Mouse (Mus musculus) CH12.LX (cell line): ENCODE results near the gene Grcc10. TPM values are rescaled to one million over a fixed set of nuclear protein-coding genes. Genes with fewer than 3 reads are reported as not detected.

Experiments
- DNase-seq: peaks from one replicate; pipeline ENCODE4 v3.0.0-alpha.2; 2013; ENCODE audit errors: extremely low read depth
- H3K27ac ChIP-seq: 2 replicates; pipeline ENCODE4 v1.5.1; 2012; ENCODE audit warnings: low read depth, mild to moderate bottlenecking, control low read depth, moderate library complexity; ENCODE audit not compliant: insufficient read depth
- H3K27me3 ChIP-seq: replicated peaks from 2 replicates; pipeline ENCODE3; 2012; ENCODE audit warnings: inconsistent platforms
- H3K36me3 ChIP-seq, 2 experiments: replicated peaks in 1 of 2; 2 replicates each; pipeline versions ENCODE3 to v1.6.1; 2012; ENCODE audit warnings: inconsistent platforms in 1 of 2, low read length in 1 of 2, mild to moderate bottlenecking in 1 of 2, mixed read lengths in 1 of 2, moderate library complexity in 1 of 2; ENCODE audit not compliant: control insufficient read depth in 1 of 2, insufficient read depth in 1 of 2
- H3K4me1 ChIP-seq, 2 experiments: 2 replicates each; pipeline ENCODE4 v1.6.1; 2012; ENCODE audit warnings: inconsistent platforms in 1 of 2, moderate library complexity in 1 of 2; ENCODE audit not compliant: insufficient read depth in 2 of 2, control insufficient read depth in 1 of 2
- H3K4me2 ChIP-seq: 2 replicates; pipeline ENCODE4 v1.6.1; 2012; ENCODE audit warnings: low read depth, mild to moderate bottlenecking, control low read depth; ENCODE audit not compliant: poor library complexity, insufficient read depth, severe bottlenecking
- H3K4me3 ChIP-seq, 3 experiments: fragments of 150-350 bp in 1 of 3; sonication (generic) in 1 of 3; replicated peaks in 1 of 3; 2 replicates each; pipeline versions ENCODE3 to v1.5.1; 2011 to 2012; ENCODE audit warnings: low read depth in 2 of 3, low read length in 2 of 3, mild to moderate bottlenecking in 2 of 3, moderate library complexity in 2 of 3, control low read depth in 1 of 3, improper control_type of control experiment in 1 of 3, inconsistent platforms in 1 of 3, mixed read lengths in 1 of 3; ENCODE audit not compliant: poor library complexity in 1 of 3
- H3K79me2 ChIP-seq: replicated peaks from 2 replicates; pipeline ENCODE4 v1.6.1; 2012; ENCODE audit warnings: mild to moderate bottlenecking, moderate library complexity; ENCODE audit not compliant: control insufficient read depth, poor library complexity, insufficient read depth, severe bottlenecking; ENCODE audit errors: extremely low read depth
- H3K9ac ChIP-seq: 2 replicates; pipeline ENCODE4 v1.6.1; 2012; ENCODE audit warnings: low read depth, mild to moderate bottlenecking, control low read depth, moderate library complexity; ENCODE audit not compliant: insufficient read depth
- H3K9me3 ChIP-seq: replicated peaks from 2 replicates; pipeline ENCODE3; 2012; ENCODE audit warnings: low read length, inconsistent platforms, mixed read lengths
- BHLHE40 ChIP-seq: IDR thresholded peaks from 2 replicates; pipeline ENCODE4 v1.6.1; 2011; ENCODE audit warnings: mild to moderate bottlenecking, low read depth, low read length, improper control_type of control experiment
- CHD2 ChIP-seq: IDR thresholded peaks from 2 replicates; pipeline ENCODE4 v1.6.1; 2011; ENCODE audit warnings: low read length, improper control_type of control experiment
- ELF1 ChIP-seq: IDR thresholded peaks from 2 replicates; pipeline ENCODE4 v1.6.1; 2014; ENCODE audit warnings: low read depth, mild to moderate bottlenecking, inconsistent platforms, low read length, improper control_type of control experiment
- EP300 ChIP-seq: IDR thresholded peaks from 2 replicates; pipeline ENCODE4 v1.6.1; 2011; ENCODE audit warnings: low read length, improper control_type of control experiment
- ETS1 ChIP-seq: conservative IDR thresholded peaks from 2 replicates; pipeline ENCODE4 v1.6.1; 2012; ENCODE audit warnings: low read depth, mild to moderate bottlenecking, inconsistent platforms, low read length, improper control_type of control experiment, moderate library complexity
- GABPA ChIP-seq: IDR thresholded peaks from 2 replicates; pipeline ENCODE4 v1.6.1; 2012; ENCODE audit warnings: low read depth, low read length, improper control_type of control experiment, inconsistent platforms; ENCODE audit not compliant: insufficient replicate concordance
- HCFC1 ChIP-seq: IDR thresholded peaks from 2 replicates; pipeline ENCODE4 v1.6.1; 2012; ENCODE audit warnings: low read depth, mild to moderate bottlenecking, inconsistent platforms, low read length, improper control_type of control experiment
- IRF4 ChIP-seq: IDR thresholded peaks from 2 replicates; pipeline ENCODE4 v1.6.1; 2014; ENCODE audit warnings: low read depth, mild to moderate bottlenecking, inconsistent platforms, low read length, improper control_type of control experiment
- JUN ChIP-seq: IDR thresholded peaks from 2 replicates; pipeline ENCODE4 v1.6.1; 2011; ENCODE audit warnings: low read depth, mild to moderate bottlenecking, low read length, improper control_type of control experiment, moderate library complexity; ENCODE audit not compliant: insufficient read depth
- JUND ChIP-seq: conservative IDR thresholded peaks from 2 replicates; pipeline ENCODE4 v1.6.1; 2011; ENCODE audit warnings: low read depth, low read length, improper control_type of control experiment
- MAFK ChIP-seq: IDR thresholded peaks from 2 replicates; pipeline ENCODE4 v1.6.1; 2011; ENCODE audit warnings: low read length, improper control_type of control experiment; ENCODE audit not compliant: insufficient replicate concordance
- MAX ChIP-seq: IDR thresholded peaks from 2 replicates; pipeline ENCODE4 v1.6.1; 2011; ENCODE audit warnings: low read length, improper control_type of control experiment
- MAZ ChIP-seq: IDR thresholded peaks from 2 replicates; pipeline ENCODE4 v1.6.1; 2012; ENCODE audit warnings: low read depth, mild to moderate bottlenecking, inconsistent platforms, low read length, improper control_type of control experiment, moderate library complexity
- MEF2A ChIP-seq: IDR thresholded peaks from 2 replicates; pipeline ENCODE4 v1.6.1; 2014; ENCODE audit warnings: low read depth, mild to moderate bottlenecking, inconsistent platforms, low read length, improper control_type of control experiment, borderline replicate concordance
- MXI1 ChIP-seq: IDR thresholded peaks from 2 replicates; pipeline ENCODE4 v1.6.1; 2011; ENCODE audit warnings: mild to moderate bottlenecking, low read depth, low read length, improper control_type of control experiment
- MYC ChIP-seq: IDR thresholded peaks from 2 replicates; pipeline ENCODE4 v1.6.1; 2011; ENCODE audit warnings: low read depth, mild to moderate bottlenecking, improper control_type of control experiment, low read length
- NELFE ChIP-seq: IDR thresholded peaks from 2 replicates; pipeline ENCODE4 v1.6.1; 2011; ENCODE audit warnings: low read depth, low read length, improper control_type of control experiment
- PAX5 ChIP-seq: IDR thresholded peaks from 2 replicates; pipeline ENCODE4 v1.6.1; 2012; ENCODE audit warnings: low read length, inconsistent platforms, mixed read lengths
- POLR2A ChIP-seq: IDR thresholded peaks from 2 replicates; pipeline ENCODE4 v1.6.1; 2011; ENCODE audit warnings: low read depth, mild to moderate bottlenecking, improper control_type of control experiment, low read length
- POLR2AphosphoS2 ChIP-seq: IDR thresholded peaks from 2 replicates; pipeline ENCODE4 v1.6.1; 2011; ENCODE audit warnings: low read depth, low read length, improper control_type of control experiment
- RAD21 ChIP-seq: IDR thresholded peaks from 2 replicates; pipeline ENCODE4 v1.6.1; 2011; ENCODE audit warnings: low read depth, mild to moderate bottlenecking, low read length, improper control_type of control experiment, moderate library complexity
- RCOR1 ChIP-seq: conservative IDR thresholded peaks from 2 replicates; pipeline ENCODE4 v1.6.1; 2012; ENCODE audit warnings: low read depth, mild to moderate bottlenecking, inconsistent platforms, low read length, improper control_type of control experiment
- SIN3A ChIP-seq: IDR thresholded peaks from 2 replicates; pipeline ENCODE4 v1.6.1; 2012; ENCODE audit warnings: low read length, improper control_type of control experiment, inconsistent platforms
- SMC3 ChIP-seq: IDR thresholded peaks from 2 replicates; pipeline ENCODE4 v1.6.1; 2011; ENCODE audit warnings: low read depth, low read length, improper control_type of control experiment
- TBP ChIP-seq: conservative IDR thresholded peaks from 2 replicates; pipeline ENCODE4 v1.6.1; 2011; ENCODE audit warnings: low read depth, low read length, improper control_type of control experiment
- TCF12 ChIP-seq: IDR thresholded peaks from 2 replicates; pipeline ENCODE4 v1.6.1; 2014; ENCODE audit warnings: low read depth, mild to moderate bottlenecking, inconsistent platforms, low read length, improper control_type of control experiment
- USF2 ChIP-seq: conservative IDR thresholded peaks from 2 replicates; pipeline ENCODE4 v1.6.1; 2011; ENCODE audit warnings: low read depth, low read length, improper control_type of control experiment
- ZC3H11A ChIP-seq: IDR thresholded peaks from 2 replicates; pipeline ENCODE4 v1.6.1; 2012; ENCODE audit warnings: low read depth, mild to moderate bottlenecking, inconsistent platforms, low read length, improper control_type of control experiment
- ZKSCAN1 ChIP-seq: IDR thresholded peaks from 2 replicates; pipeline ENCODE4 v1.6.1; 2012; ENCODE audit warnings: low read depth, inconsistent platforms, low read length, improper control_type of control experiment, borderline replicate concordance
- ZNF384 ChIP-seq: IDR thresholded peaks from 2 replicates; pipeline ENCODE4 v1.6.1; 2012; ENCODE audit warnings: low read depth, low read length, improper control_type of control experiment, inconsistent platforms
- dilution Hi-C: fragments of 300-500 bp; cut with MboI; formaldehyde crosslinking; loops from 2 replicates; pipeline ENCODE4 v1.14.3; 2020; ENCODE audit warnings: low sequenced_read_pairs; ENCODE audit not compliant: extremely low pct_unique_long_range_greater_than_20kb, extremely low pct_ligation_motif_present
- in situ Hi-C: fragments of 300-500 bp; cut with MboI; formaldehyde crosslinking; loops from 3 replicates; pipeline ENCODE4 v1.14.3; 2019; ENCODE audit warnings: low sequenced_read_pairs, low pct_ligation_motif_present, low pct_unique_long_range_greater_than_20kb, mixed read lengths
- polyA plus RNA-seq: library from polyadenylated mRNA; unstranded; fragments of >175 nt; gene quantifications from 2 replicates; pipeline ENCODE4 v1.2.1, GENCODE M21; 2012; ENCODE audit warnings: low read depth; ENCODE audit not compliant: insufficient read length
- total RNA-seq, 2 experiments: library from RNA; depleted of rRNA; stranded (reverse); fragments of 300-350 nt in 1 of 2; fragments of >200 nt in 1 of 2; gene quantifications; 2 replicates each; pipeline ENCODE4 v1.2.3; 2012 to 2014

Grcc10 gene
- total and polyA plus RNA-seq, 3 experiments, result 64.3 to 197 (median 88.4) TPM

DNA sequence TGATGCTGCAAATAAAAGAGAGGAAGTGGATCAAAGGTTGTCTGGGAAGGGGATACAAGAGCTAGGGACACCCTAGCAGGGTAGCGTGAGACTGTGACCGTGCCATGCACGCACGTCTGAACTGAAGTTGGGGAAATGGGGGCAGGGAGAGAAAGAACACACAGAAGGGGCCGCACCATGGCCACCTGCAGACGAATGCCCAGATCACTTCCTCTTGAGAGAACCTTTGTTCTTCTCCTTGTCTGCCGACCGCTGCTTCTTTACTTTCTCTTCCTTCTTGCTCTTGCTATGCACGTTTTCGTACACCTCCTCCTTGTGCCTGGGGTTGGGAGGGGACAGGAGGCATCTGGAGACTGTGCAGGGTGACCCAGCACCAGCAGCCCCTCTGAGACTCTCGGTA is 20.3 kb downstream of the Grcc10 start:
- in situ Hi-C loops (no loop called here), dilution Hi-C loops (no loop called here)
- TF ChIP-seq MEF2A (peak; percentile 73; the same call in 1 of the 2 replicates), RAD21 (peak; percentile 3), SIN3A (peak; percentile 66), MAFK (0 out of 2 replicates have a peak, but pooled peaks have one; percentile 10), SMC3 (peak; percentile 28; the same call in 1 of the 2 replicates), NELFE (peak; percentile 28; the same call in 1 of the 2 replicates), POLR2AphosphoS2 (peak; percentile 61; the same call in 1 of the 2 replicates), USF2 (no peak), JUN (no peak), RCOR1 (peak; percentile 79), ETS1 (peak; percentile 87), TBP (peak; percentile 73), HCFC1 (peak; percentile 42), MXI1 (peak; percentile 86), ZC3H11A (no peak), BHLHE40 (peak; percentile 98), ELF1 (peak; percentile 75; the same call in 1 of the 2 replicates), ZNF384 (peak; percentile 18; the same call in 1 of the 2 replicates), ZKSCAN1 (no peak), POLR2A (peak; percentile 67), CHD2 (peak; percentile 86), IRF4 (peak; percentile 86), MYC (peak; percentile 91), GABPA (no peak), MAZ (peak; percentile 87; the same call in 1 of the 2 replicates), JUND (no peak), EP300 (peak; percentile 87), PAX5 (no peak), TCF12 (peak; percentile 96), MAX (peak; percentile 81)
- Histone ChIP-seq H3K4me3 (peak overlapping the region in 1 of 3 experiments; percentile 31), H3K79me2 (no peaks in the 10 kb centered on the region), H3K9me3 (no peaks in the 10 kb centered on the region), H3K4me1 (peaks cover 48 to 84% of the 10 kb centered on the region in 2 experiments), H3K27ac (peak overlapping the region; percentile 88), H3K4me2 (peak overlapping the region; percentile 22; the same call in 1 of the 2 replicates), H3K36me3 (peaks cover 45 to 88% of the 10 kb centered on the region in 2 experiments), H3K27me3 (no peaks in the 10 kb centered on the region), H3K9ac (peak overlapping the region; percentile 21)
- peak; percentile 92 for DNase-seq
